Mouse (Mus musculus): ENCODE measurements at regions not wholly inside any gene's neighbourhood (a gene's known extent, or its start where the extent isn't known, plus 50 kb on each side); places are given as distances from the start of the nearest gene placed in this dataset.

- DNase-seq (ENCODE audit: low spot score) = no peak
These were observed 326.4 kb upstream of the Ddhd1 start for GRCm38 (mm10) chr14:45984135-45984892.

GRCm38 (mm10) chr14:45992041-45992869 lies 334.3 kb upstream of the Ddhd1 start:
- no peak for DNase-seq (ENCODE audit: low spot score)

GRCm38 (mm10) chr14:45992870-45993135 lies 334.9 kb upstream of the Ddhd1 start:
- DNase-seq (ENCODE audit: low spot score) = no peak

- DNase-seq (ENCODE audit: low spot score) = peak; percentile 52
These were observed 335.7 kb upstream of the Ddhd1 start for GRCm38 (mm10) chr14:45993669-45994068.

GRCm38 (mm10) chr14:45996760-45997159 lies 338.8 kb upstream of the Ddhd1 start:
- DNase-seq (ENCODE audit: low spot score) = no peak

GRCm38 (mm10) chr14:46004078-46004477 lies 346.1 kb upstream of the Ddhd1 start:
- no peak for DNase-seq (ENCODE audit: low spot score)

GRCm38 (mm10) chr14:46005307-46005706 lies 347.4 kb upstream of the Ddhd1 start:
- no peak for DNase-seq (ENCODE audit: low spot score)

GRCm38 (mm10) chr14:46013232-46013631 lies 355.3 kb upstream of the Ddhd1 start:
- DNase-seq (ENCODE audit: low spot score) = no peak

- no peak for DNase-seq (ENCODE audit: low spot score)
These were observed 356.1 kb upstream of the Ddhd1 start for GRCm38 (mm10) chr14:46014090-46014489.

GRCm38 (mm10) chr14:46015682-46016400 lies 357.9 kb upstream of the Ddhd1 start:
- no peak for DNase-seq (ENCODE audit: low spot score)

- DNase-seq (ENCODE audit: low spot score) = no peak
These were observed 358.8 kb upstream of the Ddhd1 start for GRCm38 (mm10) chr14:46016701-46017106.

- DNase-seq (ENCODE audit: low spot score) = no peak
These were observed 359.3 kb upstream of the Ddhd1 start for GRCm38 (mm10) chr14:46017286-46017685.

- DNase-seq (ENCODE audit: low spot score) = no peak
These were observed 360.0 kb upstream of the Ddhd1 start for GRCm38 (mm10) chr14:46017976-46018375.

GRCm38 (mm10) chr14:46019240-46020025 lies 359.8 kb upstream of the Gm15217 start:
- no peak for DNase-seq (ENCODE audit: low spot score)

GRCm38 (mm10) chr14:46034301-46034700 lies 344.9 kb upstream of the Gm15217 start:
- no peak for DNase-seq (ENCODE audit: low spot score)

- DNase-seq (ENCODE audit: low spot score) = no peak
These were observed 318.4 kb upstream of the Gm15217 start for GRCm38 (mm10) chr14:46060622-46061381.

GRCm38 (mm10) chr14:46067102-46067801 lies 312.0 kb upstream of the Gm15217 start:
- no peak for DNase-seq (ENCODE audit: low spot score)

GRCm38 (mm10) chr14:46071244-46071643 lies 308.0 kb upstream of the Gm15217 start:
- no peak for DNase-seq (ENCODE audit: low spot score)

- no peak for DNase-seq (ENCODE audit: low spot score)
These were observed 302.5 kb upstream of the Gm15217 start for GRCm38 (mm10) chr14:46076738-46077137.

- DNase-seq (ENCODE audit: low spot score) = no peak
These were observed 301.6 kb upstream of the Gm15217 start for GRCm38 (mm10) chr14:46077406-46078131.

Measured in left cerebral cortex, adult 11 months (tissue).